Mouse (Mus musculus) right cerebral cortex, postnatal 36 days (tissue): ENCODE measurements around the gene Znrd1.

Experiments used
- DNase-seq, 2 experiments: peaks; one replicate each; pipeline ENCODE4 v3.0.0; 2022; ENCODE audit warnings: low spot score in 2 of 2, mixed read lengths in 1 of 2

The Znrd1 gene

DNA sequence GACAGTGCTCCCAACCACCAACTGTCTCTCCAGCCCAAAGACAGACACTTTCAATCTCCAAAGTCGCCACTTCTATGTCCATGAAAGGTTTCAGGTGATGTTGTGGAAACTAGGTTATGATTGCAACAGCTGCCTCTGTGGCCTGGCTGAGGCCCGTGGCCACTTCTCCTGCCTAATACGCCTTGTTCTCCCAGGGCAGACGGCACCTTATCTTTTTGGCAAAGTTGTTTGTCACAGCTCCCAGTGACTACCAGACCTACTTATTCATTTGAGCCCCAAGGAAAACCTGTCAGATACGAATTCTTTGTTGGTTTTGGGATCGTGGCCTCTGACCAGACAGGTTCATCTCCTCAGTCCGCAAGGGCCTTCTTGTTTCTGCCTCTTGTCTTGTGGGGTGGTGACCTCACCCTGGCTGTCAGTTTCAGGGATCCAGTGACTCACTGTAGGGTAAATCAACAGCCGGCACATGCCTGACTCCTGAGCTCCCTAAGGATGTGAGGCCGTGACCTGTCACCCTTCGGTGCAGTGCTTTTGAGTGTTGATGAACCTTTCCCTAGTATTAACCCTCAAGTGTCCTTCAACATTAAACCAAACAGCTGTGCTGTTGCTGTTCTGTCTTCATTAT, 30.8 kb downstream of the Znrd1 start:
- DNase-seq: no peak

DNA sequence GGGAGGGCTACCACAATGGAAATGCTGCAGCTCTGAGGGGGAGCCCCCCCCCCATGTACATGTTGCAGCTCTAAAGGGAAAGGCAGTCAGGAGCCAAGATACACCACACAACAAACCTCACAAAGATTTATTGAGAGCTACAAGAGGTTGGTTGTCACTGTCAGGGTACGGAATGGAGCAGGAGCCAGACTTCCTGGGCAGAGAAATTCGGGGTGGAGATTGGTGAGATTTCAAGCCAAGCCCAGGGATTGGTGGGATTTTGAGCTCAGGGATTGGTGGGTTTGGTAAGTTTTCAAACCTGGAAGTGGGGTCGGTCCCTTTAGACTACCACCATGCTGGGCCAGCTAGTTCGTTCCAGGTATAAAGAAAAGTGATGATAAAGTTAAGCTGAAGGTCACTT, 34.9 kb downstream of the Znrd1 start:
- no peak for DNase-seq

DNA sequence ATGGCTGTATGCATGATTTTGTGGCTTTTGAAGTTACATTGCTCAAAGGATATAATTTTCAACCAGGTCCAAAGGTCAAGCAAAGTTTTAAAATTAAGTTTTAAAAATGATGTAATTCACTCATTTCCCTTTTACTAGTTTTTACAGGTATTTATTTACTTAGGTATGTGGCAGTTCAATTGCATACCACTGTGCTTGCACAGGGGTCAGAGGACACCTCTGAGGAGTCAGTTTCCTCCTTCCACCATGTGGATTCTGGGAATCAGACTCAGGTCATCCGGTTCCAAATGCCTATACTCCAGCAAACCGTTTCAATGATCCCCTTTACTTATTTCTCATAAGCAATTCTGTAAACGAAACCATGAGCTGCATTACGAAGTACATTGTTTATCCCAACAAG, 35.6 kb downstream of the Znrd1 start:
- DNase-seq: no peak

DNA sequence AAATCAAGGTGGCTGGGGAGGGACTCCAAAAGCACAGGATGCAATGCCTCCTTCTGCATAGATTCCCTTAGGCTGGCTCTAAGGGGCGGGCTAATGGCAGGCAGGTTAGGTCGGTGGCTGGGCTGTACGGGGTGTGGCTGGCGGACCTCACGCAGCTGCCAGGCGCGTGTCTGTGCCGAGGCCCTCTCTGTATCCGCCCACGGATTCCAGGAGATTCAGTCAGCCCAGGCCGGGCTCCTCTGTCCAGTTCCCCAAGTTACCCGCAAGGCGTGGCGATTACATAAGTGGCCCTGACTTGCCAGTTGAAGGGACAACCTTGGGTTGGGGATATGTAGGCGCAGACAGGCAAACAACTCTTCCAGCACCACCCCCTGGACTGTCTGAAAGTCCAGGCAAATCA, 38.1 kb downstream of the Znrd1 start:
- DNase-seq: no peak

DNA sequence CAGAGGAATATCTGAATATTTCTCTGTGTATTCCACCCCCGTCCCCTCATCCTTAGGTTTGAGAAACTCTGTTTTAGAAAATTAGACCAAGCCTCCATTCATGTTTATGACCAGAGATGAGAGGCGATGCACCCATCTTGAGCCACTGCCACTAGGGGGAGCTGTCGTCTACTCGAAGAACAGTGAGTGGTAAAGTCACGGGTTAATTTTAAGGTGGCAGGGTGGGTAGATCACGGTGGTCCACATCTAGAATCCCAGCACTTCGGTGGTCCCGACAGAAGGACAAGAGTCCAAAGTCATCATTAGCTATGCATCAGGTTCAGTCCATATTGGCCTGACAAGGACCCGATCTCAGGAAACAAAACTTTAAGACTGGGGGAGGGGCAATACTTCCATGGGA, 43.3 kb downstream of the Znrd1 start:
- peak in 1 of 2 experiments; percentile 40 for DNase-seq

DNA sequence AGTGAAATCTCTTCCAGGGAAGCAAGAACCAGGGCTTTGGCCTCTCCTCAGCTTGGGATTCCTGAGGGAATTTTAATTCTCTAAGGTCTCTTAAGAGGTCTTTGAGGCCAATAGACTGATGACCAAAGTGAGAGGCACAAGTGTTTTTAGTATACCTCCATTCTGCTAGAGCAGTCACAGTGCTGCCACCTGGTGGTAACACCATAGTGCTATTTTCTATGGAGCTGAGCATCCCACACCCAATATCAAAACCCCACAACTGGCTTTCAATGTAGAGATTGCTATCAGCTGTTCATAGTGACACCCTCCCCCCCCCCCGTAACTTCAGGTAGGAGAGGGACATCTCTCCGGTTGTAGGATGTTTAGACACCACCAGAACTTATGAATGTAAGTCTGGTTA, 44.3 kb downstream of the Znrd1 start:
- DNase-seq: peak; percentile 47 to 67

DNA sequence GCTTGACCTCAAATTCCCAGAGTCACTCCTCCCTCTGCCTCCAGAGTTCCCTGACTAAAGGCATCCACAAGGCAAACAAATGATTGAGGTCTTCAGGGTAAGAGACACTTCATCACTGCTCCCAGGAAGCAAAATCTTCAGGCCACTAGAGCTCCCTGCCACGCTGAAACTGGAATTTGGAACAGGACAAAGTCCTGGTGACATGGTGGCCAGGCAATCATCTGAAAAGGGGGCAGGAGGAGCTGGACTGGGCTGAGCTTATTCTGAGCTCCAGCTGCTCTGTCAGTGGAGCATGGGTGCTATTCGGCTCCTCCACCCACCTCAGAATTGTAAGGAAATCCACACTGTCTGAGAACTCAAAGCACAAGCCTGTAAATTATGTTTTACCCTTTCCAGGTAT, 46.3 kb downstream of the Znrd1 start:
- no peak for DNase-seq

DNA sequence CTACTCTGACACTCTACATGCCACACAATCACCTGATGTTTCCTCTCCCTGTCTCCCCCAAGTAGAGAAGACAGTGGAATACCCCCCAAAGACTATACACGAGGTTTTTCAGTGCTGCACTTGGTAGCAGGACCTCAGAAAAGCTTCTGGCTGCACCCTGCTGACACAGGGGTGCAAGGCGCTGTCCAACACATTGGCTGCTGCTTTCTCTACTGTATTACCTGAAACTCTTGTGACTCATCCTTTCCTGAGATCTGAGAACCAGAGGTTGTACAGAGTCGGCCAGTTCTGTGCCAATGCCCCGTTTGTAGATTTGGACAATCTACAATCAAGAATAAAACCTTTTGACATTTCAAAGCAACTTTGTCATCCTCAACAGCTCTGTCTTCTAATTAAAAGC, 48.6 kb downstream of the Znrd1 start:
- DNase-seq: no peak

DNA sequence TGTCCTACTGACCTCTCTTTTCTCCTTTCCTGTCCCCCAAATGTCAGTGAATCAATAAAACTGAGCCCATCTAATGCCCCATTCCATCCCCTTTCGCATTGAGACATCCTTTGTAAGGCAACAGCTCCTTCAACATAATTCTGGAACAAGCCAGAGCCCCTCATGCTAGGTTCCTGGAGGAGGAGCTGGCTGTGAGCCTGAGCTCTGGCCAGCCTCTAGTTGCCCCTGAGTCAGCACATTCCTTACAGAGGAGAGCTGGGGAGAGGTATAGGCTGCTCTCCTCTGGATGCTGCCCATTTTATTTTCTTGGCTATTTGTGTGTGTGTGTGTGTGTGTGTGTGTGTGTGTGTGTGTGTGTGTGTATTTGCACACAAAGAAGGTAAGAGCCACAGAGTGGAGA, 50.1 kb downstream of the Znrd1 start:
- DNase-seq: no peak
